Comparison of ENCODE assay signal across 8 mouse cellular contexts in the genomic region with DNA sequence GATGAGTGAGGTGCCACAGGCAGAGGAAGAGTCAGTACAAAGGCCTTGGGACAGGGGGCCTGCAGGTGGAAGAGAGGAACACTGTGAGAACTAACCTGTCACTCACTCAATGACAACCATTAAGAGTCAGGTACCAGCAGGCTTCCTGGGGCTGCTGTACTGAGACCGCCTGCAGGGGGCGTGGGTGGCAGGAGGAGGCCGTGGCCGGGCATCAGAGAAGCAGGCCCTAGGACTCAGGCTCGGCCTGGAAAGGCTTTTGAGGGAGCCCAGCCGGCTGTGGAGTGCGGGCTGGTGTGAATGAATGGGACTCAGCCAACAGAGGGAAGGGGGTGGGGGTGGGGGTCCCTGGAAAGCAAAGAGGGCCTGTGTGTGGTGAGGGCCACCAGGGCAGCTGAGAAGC.
DNase-seq lines count a peak whose midpoint lies in the region; ATAC-seq and TF ChIP-seq lines count a peak whose summit lies in the region.

No protein-coding gene starts in this region.

- no peak overlapping the region for H3K4me3 ChIP-seq in heart, postnatal 0 days (ENCODE audit: low read depth, low read length)
- no peak overlapping the region for H3K4me3 ChIP-seq in ES-Bruce4 (ENCODE audit: low read depth, low read length)
- H3K4me3 ChIP-seq in limb, embryonic 11.5 days (ENCODE audit: low read depth, low read length), result no peak overlapping the region
- H3K4me3 ChIP-seq in midbrain, embryonic 15.5 days, result no peak overlapping the region

- DNase-seq in heart, postnatal 0 days (ENCODE audit: low spot score), result no peak
- DNase-seq in heart, adult 9 months (ENCODE audit: low spot score in 2 of 2), result no peak
- peak; percentile 69 for DNase-seq in embryo, embryonic 10.5 days (ENCODE audit: low spot score)
- DNase-seq in limb, embryonic 11.5 days (ENCODE audit: low spot score), result peak; percentile 69
- DNase-seq in frontal cortex, postnatal 25 days (ENCODE audit: low spot score in 2 of 2), result no peak
- DNase-seq in heart, adult 8-10 months (ENCODE audit: low spot score), result no peak

- no peak overlapping the region for H3K27ac ChIP-seq in heart, postnatal 0 days (ENCODE audit: low read depth)
- H3K27ac ChIP-seq in ES-Bruce4 (ENCODE audit: insufficient read depth, low read length), result no peak overlapping the region
- H3K27ac ChIP-seq in limb, embryonic 11.5 days (replicated peaks; ENCODE audit: low read depth, low read length), result no peak overlapping the region
- H3K27ac ChIP-seq in midbrain, embryonic 15.5 days, result 0 out of 2 replicates have a peak overlapping the region, but pooled peaks have one; percentile 70

- H3K9me3 ChIP-seq in heart, postnatal 0 days (replicated peaks; ENCODE audit: control insufficient read depth, low read length), result no peaks in the 10 kb centered on the region
- H3K9me3 ChIP-seq in ES-Bruce4 (replicated peaks; ENCODE audit: control insufficient read depth, insufficient read depth, low read length, poor library complexity, severe bottlenecking), result no peaks in the 10 kb centered on the region
- H3K9me3 ChIP-seq in limb, embryonic 11.5 days (ENCODE audit: control insufficient read depth, low read length), result no peaks in the 10 kb centered on the region
- H3K9me3 ChIP-seq in midbrain, embryonic 15.5 days, result no peaks in the 10 kb centered on the region

- no peak for TF ChIP-seq POLR2A in ES-Bruce4 (IDR thresholded peaks at IDR 0.05; ENCODE audit: insufficient read depth, low read length)

- 32% methylated on average over 7 of the region's 7 CpGs for WGBS in heart, postnatal 0 days
- WGBS in limb, embryonic 11.5 days, result 5% methylated on average over 7 of the region's 7 CpGs
- 11% methylated on average over 7 of the region's 7 CpGs for WGBS in midbrain, embryonic 15.5 days

- H3K4me2 ChIP-seq in heart, postnatal 0 days (ENCODE audit: low read depth, low read length), result no peak overlapping the region
- H3K4me2 ChIP-seq in limb, embryonic 11.5 days (ENCODE audit: low read depth, severe bottlenecking), result no peak overlapping the region
- H3K4me2 ChIP-seq in midbrain, embryonic 15.5 days, result no peak overlapping the region

- H3K9ac ChIP-seq in heart, postnatal 0 days (replicated peaks; ENCODE audit: low read depth, low read length), result no peak overlapping the region
- H3K9ac ChIP-seq in ES-Bruce4 (ENCODE audit: low read depth, poor library complexity, severe bottlenecking), result no peak overlapping the region
- H3K9ac ChIP-seq in limb, embryonic 11.5 days (ENCODE audit: low read length), result no peak overlapping the region
- no peak overlapping the region for H3K9ac ChIP-seq in midbrain, embryonic 15.5 days

- no peak for ATAC-seq in heart, postnatal 0 days (ENCODE audit: insufficient read depth, low read depth)
- 0 out of 2 replicates have a peak, but pooled peaks have one; percentile 29 for ATAC-seq in limb, embryonic 11.5 days (ENCODE audit: insufficient number of reproducible peaks, low FRiP score, low TSS enrichment, low read depth)
- ATAC-seq in midbrain, embryonic 15.5 days (replicated peaks), result no peak

- peak; percentile 43 for TF ChIP-seq CTCF in heart, postnatal 0 days (IDR thresholded peaks at IDR 0.05; ENCODE audit: low read depth)
- peak; percentile 81 for TF ChIP-seq CTCF in ES-Bruce4 (IDR thresholded peaks at IDR 0.05; ENCODE audit: low read depth, low read length)

- H3K36me3 ChIP-seq in heart, postnatal 0 days (replicated peaks; ENCODE audit: control insufficient read depth, insufficient read depth, low read length), result no peaks in the 10 kb centered on the region
- no peaks in the 10 kb centered on the region for H3K36me3 ChIP-seq in ES-Bruce4 (ENCODE audit: control insufficient read depth, insufficient read depth, low read length, poor library complexity, severe bottlenecking)
- H3K36me3 ChIP-seq in limb, embryonic 11.5 days (ENCODE audit: control insufficient read depth, insufficient read depth, low read length), result no peaks in the 10 kb centered on the region
- no peaks in the 10 kb centered on the region for H3K36me3 ChIP-seq in midbrain, embryonic 15.5 days (replicated peaks)

- H3K27me3 ChIP-seq in heart, postnatal 0 days (ENCODE audit: control insufficient read depth, insufficient read depth, low read length), result no peaks in the 10 kb centered on the region
- no peaks in the 10 kb centered on the region for H3K27me3 ChIP-seq in ES-Bruce4 (ENCODE audit: control insufficient read depth, insufficient read depth, low read length, poor library complexity, severe bottlenecking)
- no peaks in the 10 kb centered on the region for H3K27me3 ChIP-seq in limb, embryonic 11.5 days (ENCODE audit: control insufficient read depth, insufficient read depth, low read length)
- H3K27me3 ChIP-seq in midbrain, embryonic 15.5 days (replicated peaks), result 0 out of 2 replicates have a peak, but pooled peaks cover 6% of the 10 kb centered on the region

- TF ChIP-seq EP300 in heart, postnatal 0 days (IDR thresholded peaks at IDR 0.05; ENCODE audit: low read depth), result no peak
- TF ChIP-seq EP300 in ES-Bruce4 (IDR thresholded peaks at IDR 0.05; ENCODE audit: insufficient read depth, low read depth, low read length), result no peak

- peaks cover 28% of the 10 kb centered on the region for H3K4me1 ChIP-seq in heart, postnatal 0 days (ENCODE audit: control insufficient read depth, insufficient read depth)
- H3K4me1 ChIP-seq in ES-Bruce4 (ENCODE audit: control insufficient read depth, insufficient read depth, low read length), result peaks cover 11% of the 10 kb centered on the region
- H3K4me1 ChIP-seq in limb, embryonic 11.5 days (ENCODE audit: control insufficient read depth, insufficient read depth, low read length), result peaks cover 34% of the 10 kb centered on the region
- peaks cover 50% of the 10 kb centered on the region for H3K4me1 ChIP-seq in midbrain, embryonic 15.5 days

Comparison
In these comparisons a context has a peak if more than half of its experiments do, and no peak if none do; other contexts are left out.
1. DNase-seq: peak in embryo, embryonic 10.5 days (single experiment) and limb, embryonic 11.5 days (single experiment); none in heart, postnatal 0 days (single experiment), heart, adult 9 months (0 of 2), frontal cortex, postnatal 25 days (0 of 2) and heart, adult 8-10 months (single experiment).